Mouse (Mus musculus) adrenal gland, postnatal 25 days (tissue): ENCODE results near the gene Myh7b. TPM values are rescaled to one million over a fixed set of nuclear protein-coding genes. Genes with fewer than 3 reads are reported as not detected.
"Not testable (repeated sequence)": the region's sequence is repeated elsewhere in the genome, so short reads cannot be mapped to it uniquely, and the experiment has no call there.

Experiments
- DNase-seq: peaks from one replicate; pipeline ENCODE4 v3.0.0; 2021; ENCODE audit warnings: mixed read lengths
- total RNA-seq: library from RNA; stranded (reverse); gene quantifications from 2 replicates; pipeline ENCODE4 v1.2.3, GENCODE M21; 2021

Myh7b gene
- total RNA-seq, 1 experiment from 2014 or later, result 0.24 TPM

DNA sequence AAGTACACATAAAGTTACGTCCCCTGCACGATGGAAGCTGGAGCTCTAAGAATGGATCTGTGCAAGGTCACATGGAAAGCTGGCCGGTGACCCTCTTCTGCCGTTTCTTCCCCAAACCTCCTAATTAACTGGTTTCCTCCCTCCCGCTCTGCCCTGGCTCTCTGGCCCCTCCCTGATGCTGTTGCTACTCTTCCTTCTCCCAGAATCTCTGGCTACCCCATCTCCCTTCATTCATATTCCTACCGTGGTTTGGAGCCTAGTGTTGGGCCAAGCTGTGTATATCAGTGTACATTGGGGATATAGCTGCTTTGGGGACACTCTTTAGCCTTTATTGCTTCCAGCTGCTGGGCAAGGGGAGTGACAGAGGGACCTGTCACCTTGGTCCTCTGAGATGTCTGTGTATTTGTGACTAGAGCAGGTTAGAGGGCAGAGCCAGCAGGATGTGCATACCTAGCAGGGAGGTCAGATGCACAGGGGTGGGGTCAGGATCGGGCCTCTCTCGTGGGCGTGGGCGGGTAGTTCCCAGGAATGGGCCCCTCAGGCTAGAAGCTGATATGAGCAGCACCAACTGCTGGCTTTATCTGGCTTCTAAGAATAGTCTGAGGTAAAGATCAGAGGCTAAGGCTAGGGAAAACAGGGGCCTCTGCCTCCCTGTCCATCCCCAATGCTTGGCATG lies 6.3 kb upstream of the Myh7b start:
- DNase-seq, result no peak

DNA sequence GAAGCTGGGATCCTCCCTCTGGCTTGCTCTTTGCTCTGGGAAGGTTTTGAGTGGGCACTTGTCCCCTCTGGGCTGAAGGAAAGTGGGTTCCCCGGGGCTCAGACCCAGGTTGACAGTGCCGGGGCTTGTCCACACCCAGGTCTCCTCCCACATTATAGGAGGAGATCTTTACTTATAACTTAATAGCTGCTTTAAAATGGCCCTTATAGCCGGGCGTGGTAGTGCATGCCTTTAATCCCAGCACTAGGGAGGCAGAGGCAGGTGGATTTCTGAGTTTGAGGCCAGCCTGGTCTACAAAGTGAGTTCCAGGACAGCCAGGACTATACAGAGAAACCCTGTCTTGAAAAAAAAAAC lies 5.8 kb upstream of the Myh7b start:
- not testable (repeated sequence) for DNase-seq

DNA sequence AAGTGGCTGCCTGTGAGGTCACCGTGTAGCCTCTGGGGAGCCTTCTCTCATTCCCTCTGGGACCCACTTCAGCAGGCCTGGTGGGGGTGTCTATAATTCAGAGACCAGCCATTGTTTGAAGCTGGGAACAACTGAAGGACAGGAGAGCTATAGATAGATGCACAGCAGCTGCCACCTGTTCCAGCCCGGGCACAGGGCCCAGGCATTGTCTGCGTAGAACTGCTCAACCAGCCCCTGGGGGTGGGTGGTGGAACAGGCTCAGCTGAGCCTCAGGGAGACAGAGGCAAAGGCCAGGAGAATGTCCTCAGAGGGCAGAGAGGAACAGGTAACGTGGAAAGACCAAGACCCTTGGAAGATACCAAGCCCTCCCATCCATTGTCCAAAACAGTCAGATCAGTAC lies 4.7 kb upstream of the Myh7b start:
- no peak for DNase-seq

DNA sequence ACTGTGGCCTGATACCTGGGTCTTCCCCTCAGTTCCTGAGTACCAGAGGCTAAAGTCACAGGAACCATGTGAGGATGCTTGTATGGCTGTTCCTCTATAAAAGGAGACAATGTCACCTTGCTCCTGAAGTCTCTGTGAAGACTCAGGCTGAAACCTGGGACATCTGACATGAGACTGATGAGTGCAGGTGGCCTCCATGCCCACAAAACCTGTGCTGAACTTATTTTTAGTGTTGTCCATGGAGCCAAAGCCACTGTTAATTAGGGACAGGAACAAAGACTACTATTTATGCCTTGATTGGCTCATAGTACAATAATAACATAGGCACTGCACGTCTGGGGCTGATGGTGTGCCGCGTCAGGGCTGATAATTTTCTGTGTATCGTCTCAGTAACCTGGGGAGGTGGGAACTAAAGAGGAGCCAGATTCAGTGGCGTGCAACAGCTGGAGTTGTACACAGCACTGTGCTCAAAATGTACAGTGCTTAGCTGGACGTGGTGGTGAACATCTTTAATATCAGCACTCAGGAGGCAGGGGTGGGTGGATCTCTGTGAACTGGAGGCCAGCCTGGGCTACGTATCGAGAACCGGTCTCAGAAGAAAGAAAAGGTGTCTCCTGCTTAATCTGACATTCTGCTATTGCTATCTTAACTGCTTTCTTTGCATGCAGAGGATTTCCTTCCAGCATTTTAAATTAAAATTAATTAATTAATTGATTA lies 980 bp downstream of the Myh7b start:
- DNase-seq, result no peak

DNA sequence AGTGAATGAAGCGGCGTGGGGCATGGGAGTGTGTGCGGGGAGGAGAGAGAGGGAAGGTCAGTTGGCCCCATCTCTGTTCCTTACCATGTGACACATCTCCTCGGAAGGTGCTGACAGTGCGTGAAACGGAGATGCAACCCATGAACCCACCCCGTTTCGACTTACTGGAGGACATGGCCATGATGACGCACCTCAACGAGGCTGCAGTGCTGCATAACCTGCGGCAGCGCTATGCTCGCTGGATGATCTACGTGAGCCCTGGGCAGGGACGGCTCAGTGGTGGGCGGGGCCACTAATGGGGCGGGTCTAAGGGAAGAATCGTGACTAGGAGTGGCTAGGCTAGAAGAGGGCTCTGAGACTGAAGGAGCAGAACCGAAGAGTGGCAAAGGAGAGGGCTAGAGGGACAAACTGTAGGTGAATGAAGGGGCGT lies 2.3 kb downstream of the Myh7b start:
- peak; percentile 81 for DNase-seq

DNA sequence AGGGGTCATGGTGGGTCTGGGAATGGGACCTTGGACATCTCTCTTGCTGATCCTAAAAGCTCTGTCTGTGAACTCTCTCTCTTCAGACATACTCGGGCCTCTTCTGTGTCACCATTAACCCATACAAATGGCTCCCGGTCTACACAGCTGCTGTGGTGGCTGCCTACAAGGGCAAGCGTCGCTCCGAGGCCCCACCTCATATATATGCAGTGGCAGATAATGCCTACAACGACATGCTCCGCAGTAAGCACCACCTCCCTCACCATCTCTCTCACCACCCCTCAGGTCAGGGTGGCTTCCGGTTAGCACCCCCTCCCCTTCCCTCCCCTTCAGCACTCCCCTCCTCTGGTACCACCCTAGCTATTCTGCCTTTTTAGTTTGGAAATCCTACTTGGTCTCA lies 2.9 kb downstream of the Myh7b start:
- DNase-seq, result no peak

DNA sequence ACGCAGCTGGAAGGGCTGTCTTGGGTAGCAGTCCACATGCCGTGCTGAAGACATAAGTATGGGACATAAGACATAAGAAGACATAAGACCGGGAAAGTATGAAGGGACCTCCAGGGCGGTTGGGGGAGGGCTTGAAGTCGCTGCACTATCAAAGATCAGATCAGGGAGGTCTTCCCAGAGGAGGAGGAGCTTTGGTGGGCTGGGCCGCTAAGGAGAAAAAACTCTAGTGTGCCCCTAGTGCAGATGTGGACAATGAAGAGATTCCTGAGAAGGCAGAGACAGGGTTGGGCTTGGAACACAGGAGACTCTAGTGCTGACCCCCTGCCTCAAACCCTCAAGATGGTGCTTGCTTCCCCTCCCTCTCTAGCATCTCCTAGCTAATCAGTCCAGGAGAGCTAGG lies 6.0 kb downstream of the Myh7b start:
- DNase-seq, result no peak

DNA sequence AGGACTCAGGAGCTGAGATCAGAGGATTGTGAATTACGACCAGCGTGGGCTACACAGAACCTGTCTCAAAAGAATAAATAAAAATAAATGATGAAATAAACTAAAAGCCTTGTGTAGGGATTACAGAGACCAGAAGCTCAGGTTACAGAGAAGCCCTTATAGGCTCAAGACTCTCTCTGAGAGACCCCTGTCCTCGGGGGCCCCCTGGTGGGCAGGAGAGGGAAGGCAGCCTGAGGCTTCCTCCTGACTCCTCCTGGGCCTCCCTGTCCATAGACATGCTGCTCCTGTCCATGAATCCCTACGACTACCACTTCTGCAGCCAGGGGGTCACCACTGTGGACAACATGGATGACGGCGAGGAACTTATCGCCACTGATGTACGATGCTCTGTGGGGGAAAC lies 8.8 kb downstream of the Myh7b start:
- peak; percentile 92 for DNase-seq

DNA sequence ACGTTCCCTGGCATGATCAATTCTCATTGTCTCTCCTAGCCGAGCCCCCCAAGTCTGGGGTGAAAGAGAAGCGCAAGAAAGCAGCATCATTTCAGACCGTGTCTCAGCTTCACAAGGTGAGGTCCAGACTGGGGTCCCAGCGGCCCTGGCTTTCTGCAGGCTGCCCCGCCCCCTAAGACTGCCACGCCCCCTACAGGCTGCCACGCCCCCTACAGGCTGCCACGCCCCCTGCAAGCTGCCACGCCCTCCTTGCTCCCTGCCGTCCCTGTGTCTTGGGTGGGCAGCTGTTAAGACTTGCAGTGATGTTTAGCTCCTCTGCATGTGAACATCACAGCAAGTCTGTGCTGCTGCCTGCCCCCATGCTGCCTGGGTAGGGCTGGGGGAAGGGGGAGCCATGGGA lies 11.6 kb downstream of the Myh7b start:
- DNase-seq, result no peak

DNA sequence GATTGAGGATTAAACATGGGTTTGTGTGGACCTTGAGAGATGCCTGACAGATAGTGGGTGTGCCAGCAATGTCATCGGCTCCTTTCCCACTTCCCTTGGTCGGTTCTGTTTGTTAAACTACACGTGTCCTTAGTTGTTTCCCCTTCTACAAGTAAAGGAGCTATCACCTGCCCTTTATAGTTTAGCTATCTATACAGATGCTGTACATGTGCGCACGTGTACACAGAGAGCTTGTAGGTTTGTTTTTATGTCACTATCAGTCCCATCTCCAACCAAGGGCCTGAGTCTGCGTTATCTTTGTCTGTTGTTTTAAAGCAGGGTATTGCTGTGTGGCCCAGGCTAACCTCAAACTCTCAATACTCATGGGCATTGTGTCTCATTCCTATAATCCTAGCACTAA lies 13.0 kb downstream of the Myh7b start:
- DNase-seq, result no peak

DNA sequence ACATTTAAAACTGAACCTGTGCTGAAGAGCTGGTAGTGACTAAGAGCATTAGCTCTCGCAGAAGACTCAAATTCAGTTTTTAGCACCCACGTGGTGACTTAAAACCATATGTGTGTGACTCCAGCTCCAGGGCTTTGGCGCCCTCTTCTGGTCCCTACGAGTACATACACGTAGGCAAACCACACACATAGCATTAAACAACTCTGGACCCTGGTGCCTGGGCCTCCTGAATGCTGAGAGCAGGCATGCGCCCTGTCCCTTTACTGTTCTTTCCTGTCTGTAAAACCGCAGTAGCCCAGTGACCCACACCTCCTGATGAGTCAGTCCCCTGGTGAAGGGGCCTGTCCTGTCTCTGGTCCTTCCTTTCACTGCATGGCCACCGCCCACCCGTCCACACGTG lies 13.7 kb downstream of the Myh7b start:
- no peak for DNase-seq

DNA sequence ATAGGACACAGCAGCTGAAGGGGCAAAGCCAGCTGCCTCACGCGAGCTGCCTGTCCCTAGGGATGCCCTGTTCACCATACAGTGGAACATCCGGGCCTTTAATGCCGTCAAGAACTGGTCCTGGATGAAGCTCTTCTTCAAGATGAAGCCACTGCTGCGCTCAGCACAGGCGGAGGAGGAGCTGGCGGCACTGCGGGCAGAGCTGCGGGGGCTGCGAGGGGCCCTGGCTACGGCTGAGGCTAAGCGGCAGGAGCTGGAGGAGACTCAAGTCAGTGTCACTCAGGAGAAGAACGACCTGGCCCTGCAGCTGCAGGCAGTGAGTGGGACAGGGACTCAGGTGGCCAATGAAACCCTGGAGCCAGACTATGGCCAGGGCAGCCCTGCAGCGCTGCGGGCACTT lies 15.3 kb downstream of the Myh7b start:
- no peak for DNase-seq

DNA sequence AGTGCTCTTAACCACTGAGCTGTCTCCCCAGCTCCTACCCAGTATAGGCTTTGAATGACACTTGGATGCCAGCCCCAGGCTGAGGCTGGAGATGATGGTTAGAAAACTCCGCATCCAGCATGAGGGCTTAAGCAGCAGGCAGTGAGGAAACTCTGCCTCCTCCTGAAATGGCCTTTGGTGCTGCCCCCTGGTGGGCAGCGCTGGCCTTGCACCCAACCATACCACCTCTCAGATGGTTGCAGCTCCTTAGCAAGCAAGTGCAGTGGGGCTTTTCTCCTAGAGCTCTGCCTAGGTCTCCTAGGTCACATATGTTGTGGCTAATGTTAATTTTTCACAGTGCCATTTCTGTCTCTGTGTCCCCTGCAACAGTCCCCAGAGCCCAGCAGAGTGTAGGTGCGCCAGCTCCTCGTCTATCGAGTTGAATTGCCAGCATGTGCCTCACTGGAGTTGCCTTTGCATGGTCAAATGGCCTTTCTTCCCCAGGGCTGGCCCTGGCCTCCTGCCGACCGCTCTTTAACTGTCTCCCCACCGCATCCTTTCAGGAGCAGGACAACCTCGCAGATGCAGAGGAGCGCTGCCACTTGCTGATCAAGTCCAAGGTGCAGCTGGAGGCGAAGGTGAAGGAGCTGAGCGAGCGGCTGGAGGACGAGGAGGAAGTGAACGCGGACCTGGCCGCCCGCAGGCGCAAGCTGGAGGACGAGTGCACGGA lies 16.2 kb downstream of the Myh7b start:
- peak; percentile 76 for DNase-seq

DNA sequence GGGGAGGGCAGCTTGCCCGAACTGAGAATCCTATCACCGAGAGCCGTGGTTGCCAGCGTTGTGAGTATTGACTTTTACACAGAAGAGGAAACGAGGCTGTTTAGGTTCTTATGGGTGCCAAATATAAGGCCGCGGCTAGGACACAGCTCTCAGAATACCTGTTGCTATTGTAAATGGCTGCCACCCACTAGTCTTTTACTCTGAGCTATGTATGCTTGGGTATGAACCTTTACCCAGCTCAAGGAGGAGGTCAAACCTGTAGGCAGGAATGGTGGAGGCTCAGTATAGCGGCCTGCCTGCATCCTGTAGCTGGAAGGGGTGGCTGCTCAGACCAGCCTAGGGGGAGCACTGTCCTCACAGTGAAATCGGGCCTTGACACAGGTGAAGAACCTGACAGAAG lies 17.1 kb downstream of the Myh7b start:
- DNase-seq, result no peak

DNA sequence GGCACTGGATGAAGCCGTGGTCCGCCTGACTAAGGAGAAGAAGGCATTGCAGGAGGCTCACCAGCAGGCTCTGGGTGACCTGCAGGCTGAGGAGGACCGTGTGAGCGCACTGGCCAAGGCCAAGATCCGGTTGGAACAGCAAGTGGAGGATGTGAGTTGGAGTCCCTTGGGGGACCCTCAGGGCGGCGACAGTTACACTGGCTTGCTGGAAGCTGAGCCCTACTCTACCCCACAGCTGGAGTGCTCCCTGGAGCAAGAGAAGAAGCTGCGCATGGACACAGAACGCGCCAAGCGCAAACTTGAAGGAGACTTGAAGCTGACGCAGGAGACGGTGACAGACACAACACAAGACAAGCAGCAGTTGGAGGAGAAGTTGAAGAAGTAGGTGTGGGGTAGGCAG lies 17.5 kb downstream of the Myh7b start:
- no peak for DNase-seq

DNA sequence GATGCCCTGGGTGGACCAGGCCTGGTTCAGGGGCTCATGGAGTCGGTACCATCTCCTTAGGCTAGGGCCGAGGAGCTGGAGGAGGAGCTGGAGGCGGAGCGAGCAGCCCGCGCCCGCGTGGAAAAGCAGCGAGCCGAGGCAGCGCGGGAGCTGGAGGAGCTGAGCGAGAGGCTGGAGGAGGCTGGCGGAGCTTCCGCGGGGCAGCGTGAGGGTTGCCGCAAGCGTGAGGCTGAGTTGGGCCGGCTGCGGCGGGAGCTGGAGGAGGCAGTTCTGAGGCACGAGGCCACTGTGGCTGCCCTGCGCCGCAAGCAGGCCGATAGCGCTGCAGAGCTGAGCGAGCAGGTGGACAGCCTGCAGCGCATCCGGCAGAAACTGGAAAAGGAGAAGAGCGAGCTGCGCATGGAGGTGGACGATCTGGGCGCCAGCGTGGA lies 18.2 kb downstream of the Myh7b start:
- peak; percentile 48 for DNase-seq

DNA sequence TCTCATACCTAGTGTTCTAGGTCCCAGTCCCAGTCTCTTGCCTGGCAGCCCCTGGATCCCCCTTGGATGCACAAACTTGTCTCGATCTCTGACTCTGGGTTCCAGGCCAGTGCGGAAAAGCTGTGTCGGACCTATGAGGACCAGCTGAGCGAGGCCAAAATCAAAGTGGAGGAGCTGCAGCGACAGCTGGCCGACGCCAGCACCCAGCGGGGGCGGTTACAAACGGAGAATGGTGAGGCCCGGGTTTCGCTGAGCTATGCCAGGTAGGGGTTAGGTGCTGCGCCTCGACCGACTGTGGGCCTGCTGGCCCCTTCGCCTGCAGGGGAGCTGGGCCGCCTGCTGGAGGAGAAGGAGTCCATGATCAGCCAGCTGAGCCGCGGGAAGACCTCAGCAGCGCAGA lies 19.1 kb downstream of the Myh7b start:
- no peak for DNase-seq

DNA sequence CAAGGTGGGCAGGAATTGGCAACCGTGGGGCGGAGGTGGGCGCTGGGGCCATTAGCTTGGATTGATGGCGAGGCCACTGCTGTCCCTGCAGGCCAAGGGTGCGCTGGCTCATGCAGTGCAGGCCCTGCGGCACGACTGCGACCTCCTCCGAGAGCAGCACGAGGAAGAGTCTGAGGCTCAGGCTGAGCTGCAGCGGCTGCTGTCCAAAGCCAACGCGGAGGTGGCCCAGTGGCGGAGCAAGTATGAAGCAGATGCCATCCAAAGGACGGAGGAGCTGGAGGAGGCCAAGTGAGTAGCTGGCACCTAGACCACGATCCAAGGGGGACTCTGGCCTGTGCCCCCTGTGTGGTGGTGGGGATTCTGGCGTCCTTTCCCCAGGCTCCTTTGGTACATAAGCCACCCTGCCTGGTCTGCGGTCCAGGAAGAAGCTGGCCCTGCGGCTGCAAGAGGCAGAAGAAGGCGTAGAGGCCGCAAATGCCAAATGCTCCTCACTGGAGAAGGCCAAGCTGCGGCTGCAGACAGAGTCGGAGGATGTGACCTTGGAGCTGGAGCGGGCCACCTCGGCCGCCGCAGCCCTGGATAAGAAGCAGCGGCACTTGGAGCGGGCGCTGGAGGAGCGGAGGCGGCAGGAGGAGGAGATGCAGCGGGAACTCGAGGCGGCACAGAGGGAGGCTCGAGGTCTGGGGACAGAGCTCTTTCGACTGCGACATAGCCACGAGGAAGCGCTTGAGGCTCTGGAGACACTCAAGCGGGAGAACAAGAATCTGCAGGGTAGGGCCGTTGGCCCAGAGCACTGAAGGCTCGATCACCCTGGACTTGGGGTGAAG lies 19.8 kb downstream of the Myh7b start:
- DNase-seq, result peak; percentile 58

DNA sequence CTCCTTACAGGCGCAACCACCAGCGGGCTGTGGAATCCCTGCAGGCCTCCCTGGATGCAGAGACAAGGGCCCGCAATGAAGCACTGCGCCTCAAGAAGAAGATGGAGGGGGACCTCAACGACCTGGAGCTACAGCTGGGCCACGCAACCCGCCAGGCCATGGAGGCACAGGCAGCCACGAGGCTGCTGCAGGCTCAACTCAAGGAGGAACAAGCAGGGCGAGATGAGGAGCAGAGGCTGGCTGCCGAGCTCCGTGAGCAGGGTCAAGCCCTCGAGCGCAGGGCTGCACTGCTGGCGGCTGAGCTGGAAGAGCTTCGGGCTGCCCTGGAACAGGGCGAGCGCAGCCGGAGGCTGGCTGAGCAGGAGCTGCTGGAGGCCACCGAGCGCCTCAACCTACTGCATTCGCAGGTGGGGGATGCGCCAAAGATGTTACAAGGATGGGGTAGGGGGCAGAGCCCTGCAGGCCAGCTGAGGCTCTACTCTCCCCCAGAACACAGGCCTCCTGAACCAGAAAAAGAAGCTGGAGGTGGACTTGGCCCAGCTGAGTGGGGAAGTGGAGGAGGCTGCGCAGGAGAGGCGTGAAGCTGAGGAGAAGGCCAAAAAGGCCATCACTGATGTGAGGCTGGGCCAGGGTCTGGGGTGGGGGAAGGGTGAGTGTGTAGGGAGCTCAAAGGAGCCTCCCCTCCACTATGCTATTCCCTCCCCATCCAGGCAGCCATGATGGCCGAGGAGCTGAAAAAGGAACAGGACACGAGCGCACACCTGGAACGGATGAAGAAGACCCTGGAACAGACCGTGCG lies 21.3 kb downstream of the Myh7b start:
- DNase-seq, result no peak

DNA sequence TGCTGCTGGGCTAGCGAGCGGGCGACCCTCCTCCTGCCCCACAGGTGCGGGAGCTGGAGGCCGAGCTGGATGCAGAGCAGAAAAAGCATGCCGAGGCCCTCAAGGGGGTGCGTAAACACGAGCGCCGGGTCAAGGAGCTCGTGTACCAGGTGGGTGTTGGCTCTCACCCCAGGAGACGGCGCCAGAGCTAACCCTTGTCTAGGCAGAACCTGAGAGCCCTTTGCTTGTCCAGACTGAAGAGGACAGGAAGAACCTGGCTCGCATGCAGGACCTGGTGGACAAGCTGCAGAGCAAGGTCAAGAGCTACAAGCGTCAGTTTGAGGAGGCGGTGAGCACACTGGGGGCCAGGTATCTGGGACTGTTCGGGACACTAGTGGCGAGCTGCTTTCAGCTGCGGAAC lies 22.1 kb downstream of the Myh7b start:
- no peak for DNase-seq

DNA sequence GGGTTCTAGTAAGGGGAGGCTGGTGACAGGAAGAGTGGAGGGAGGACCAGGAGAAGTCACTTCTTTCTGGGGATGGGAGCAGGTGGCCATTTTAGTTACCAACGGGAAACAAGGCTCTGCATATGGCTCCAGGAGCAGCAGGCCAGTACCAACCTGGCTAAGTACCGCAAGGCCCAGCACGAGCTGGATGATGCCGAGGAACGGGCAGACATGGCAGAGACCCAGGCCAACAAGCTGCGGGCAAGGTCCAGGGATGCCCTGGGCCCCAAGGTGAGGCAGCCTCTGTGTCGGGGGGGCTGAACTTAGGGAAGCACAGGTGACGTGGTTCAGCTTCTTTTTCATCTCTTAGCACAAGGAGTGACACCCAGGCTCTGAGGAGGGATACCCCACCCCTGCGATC lies 22.7 kb downstream of the Myh7b start:
- no peak for DNase-seq

DNA sequence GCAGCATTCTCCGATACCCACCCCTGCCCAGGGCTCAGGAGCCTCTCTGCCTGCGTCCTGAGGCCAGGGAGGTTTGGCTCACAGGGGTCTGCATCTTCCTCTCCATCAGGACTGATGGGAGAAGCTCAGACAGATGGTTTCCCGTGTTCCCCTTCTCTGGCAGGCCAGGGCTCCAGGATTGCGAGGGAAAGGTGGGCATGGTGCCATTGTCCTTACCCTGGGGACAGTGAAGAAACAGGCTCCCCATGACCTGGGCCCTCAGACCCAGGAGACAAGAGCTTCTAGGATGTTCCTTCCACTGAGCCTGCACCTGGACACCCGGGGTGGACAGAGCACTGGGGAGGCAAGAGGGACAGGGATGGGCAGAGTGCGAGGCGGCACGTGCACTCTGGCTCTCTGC lies 23.6 kb downstream of the Myh7b start:
- no peak for DNase-seq
